Mouse (Mus musculus): ENCODE measurements around the gene Ifit2. TPM values are rescaled to one million over a fixed set of nuclear protein-coding genes. Genes with fewer than 3 reads are reported as not detected.

Gene Ifit2
- 1.2 and 3.1 TPM in 2 replicates for polyA plus RNA-seq (2012; rRNA removed; ENCODE audit: low replicate concordance)

DNA sequence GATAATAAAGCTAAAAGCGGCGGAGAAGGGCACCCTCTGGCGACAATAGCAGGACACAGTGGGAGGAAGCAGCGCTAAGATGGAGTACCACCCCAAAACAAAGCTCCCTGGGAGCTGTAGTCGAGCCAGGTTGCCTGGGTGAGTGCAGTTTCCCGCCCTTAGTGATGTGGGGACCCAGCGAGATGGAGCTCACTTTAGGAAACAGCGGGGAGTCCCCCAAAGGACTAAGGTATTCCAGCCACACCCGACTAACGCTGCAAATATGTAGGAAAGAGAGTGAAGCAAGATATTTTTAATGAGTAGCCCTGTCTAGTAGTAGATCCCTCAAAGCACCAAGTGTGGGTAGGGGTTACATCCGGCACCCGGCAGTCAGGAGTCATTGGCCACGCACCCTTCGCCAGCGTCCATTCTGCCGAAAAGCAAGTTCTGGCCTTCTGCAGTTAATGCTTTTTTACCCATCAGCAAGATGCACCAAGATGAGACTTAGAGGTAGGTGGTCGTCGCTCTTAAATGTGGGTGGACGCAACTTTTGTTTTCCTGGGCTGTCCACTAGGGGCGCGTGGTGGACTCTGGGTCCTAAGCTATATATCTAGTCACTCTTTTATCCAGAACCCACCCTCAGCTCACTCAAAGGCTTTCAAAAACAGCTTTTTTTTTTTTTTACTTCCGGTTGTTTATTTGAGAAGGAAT lies at the start of gene Ifit2:
TSS of gene Ifit2 (plus strand) at position 161 of the 690 bp plus-strand sequence.

DNA sequence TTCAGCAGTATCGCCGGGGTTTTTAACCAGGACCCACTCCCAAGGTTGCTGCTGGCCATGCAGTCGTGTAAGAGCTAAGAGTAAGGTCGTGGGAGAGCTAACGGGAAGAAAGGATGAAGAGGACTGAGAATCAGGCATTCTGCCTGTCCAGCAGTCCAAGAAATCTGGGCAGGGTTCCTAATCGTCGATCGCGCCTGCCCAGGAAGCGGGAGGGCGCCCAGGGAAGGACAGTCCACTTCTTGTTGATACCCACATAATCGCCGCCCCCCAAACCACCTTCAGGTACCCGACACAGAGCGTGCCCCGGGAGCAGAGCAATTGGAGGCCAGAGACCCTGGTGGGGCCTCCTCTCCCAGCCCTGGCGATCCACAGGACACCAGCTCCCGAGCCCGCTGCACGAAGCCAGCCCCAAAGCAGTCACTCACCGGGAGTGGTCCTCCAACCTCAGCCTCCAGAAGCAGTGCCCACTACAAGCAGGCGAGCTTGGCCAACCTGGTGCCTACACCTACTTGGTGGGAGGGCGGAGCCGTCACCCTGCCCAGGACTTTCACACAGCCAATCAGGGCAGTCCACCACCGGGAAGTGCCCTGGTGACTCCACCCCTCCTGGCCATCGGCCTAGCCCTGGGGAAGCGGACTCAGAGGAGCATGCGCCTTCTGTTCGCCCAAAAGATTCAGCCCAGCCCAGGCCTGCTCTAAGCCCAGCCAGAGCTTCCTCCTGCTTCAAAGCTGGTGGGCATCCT lies 23.4 kb upstream of the Ifit2 start, which contains the start of gene Lipa:
TSS of gene Lipa (minus strand) at position 534 of the 742 bp plus-strand sequence.

DNA sequence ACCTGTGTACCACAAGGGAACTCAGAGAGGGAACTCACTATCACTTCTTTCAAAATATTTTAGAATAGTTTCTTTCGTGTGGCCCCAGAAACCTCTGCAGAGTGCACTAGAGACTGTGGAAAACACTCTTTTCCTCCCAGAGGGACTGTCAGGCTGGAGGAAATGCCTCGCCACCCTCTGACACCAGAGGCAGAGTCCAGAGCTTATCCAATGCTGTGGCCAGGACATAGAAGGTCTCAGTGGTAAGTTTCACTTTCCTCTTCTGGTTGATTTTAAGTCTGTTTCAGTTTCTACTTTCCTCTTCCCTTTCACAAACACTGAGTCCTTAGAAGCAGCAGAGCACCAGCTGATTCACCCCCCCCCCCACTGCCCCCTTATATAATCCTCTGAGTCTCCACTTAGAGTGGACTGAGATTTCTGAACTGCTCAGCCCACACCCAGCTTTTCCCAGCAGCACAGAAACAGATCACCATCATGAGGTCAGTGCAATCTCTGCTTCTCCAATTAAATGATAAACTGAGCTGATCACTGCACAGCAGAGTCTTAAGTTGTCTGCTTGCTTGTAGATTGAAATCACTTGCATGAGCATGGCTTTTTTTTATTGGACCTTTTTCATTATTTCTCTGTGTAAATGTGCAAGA lies 32.8 kb downstream of the Ifit2 start, which contains the start of gene Ifit3:
TSS of gene Ifit3 (plus strand) at position 406 of the 641 bp plus-strand sequence.

DNA sequence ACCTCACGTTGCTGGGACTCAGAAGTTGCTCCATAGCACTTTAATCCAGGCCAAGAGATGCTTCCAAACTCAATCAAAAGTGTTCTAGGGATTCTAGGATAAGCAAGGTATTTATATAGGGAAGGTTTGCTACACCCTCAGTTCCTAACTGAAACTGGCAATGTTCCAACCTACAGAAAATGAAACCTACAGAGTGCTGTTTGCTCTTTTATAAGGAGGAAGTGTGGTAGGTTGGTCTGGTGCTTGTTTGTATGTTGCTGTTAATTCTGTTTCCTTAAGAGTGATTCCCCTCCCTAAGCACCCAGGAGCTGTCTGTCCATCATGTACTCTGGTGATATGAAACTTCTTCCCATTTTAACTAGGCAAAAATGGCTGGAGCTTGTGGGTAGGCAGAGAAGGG lies 51.4 kb downstream of the Ifit2 start, which contains the start of gene Ifit1bl1:
TSS of gene Ifit1bl1 (minus strand) at position 69 of the 400 bp plus-strand sequence.

GRCm38 (mm10) chr19:34607237-34608051 lies 57.0 kb downstream of the Ifit2 start, which contains the start of gene Ifit3b:
TSS of gene Ifit3b (plus strand) at chr19:34607970.

Other genes starting within 250 kb of the Ifit2 start
- gene Ch25h, start 75.5 kb upstream of the Ifit2 start, polyA plus RNA-seq (2012; rRNA removed; ENCODE audit: low replicate concordance) = 15.6 and 25.1 TPM in 2 replicates
- gene Lipa, start 23.2 kb upstream of the Ifit2 start, polyA plus RNA-seq (2012; rRNA removed; ENCODE audit: low replicate concordance) = 26.5 and 63.6 TPM in 2 replicates
- 2.8 and 8.4 TPM in 2 replicates for gene Ifit3, start 32.8 kb downstream of the Ifit2 start, polyA plus RNA-seq (2012; rRNA removed; ENCODE audit: low replicate concordance)
- gene Ifit1bl1, start 51.3 kb downstream of the Ifit2 start, polyA plus RNA-seq (2012; rRNA removed; ENCODE audit: low replicate concordance) = 1.0 and 1.9 TPM in 2 replicates
- gene Ifit3b, start 57.3 kb downstream of the Ifit2 start, polyA plus RNA-seq (2012; rRNA removed; ENCODE audit: low replicate concordance) = 0.72 and 3.8 TPM in 2 replicates
- gene Ifit1bl2, start 90.0 kb downstream of the Ifit2 start, polyA plus RNA-seq (2012; rRNA removed; ENCODE audit: low replicate concordance) = 0.14 TPM in 1 of 2 replicates, not detected in the other
- 2.7 and 9.0 TPM in 2 replicates for gene Ifit1, start 90.2 kb downstream of the Ifit2 start, polyA plus RNA-seq (2012; rRNA removed; ENCODE audit: low replicate concordance)
- 1.6 and 3.1 TPM in 2 replicates for gene Slc16a12, start 196.6 kb downstream of the Ifit2 start, polyA plus RNA-seq (2012; rRNA removed; ENCODE audit: low replicate concordance)